Mouse (Mus musculus): ENCODE measurements around the gene Fmo1.
"Not testable (repeated sequence)": the region's sequence is repeated elsewhere in the genome, so short reads cannot be mapped to it uniquely, and the experiment has no call there.

Gene Fmo1

GRCm38 (mm10) chr1:162796441-162796840, 70.0 kb downstream of the Fmo1 start:
- no peak for DNase-seq (ENCODE audit: low read depth, low spot score)

GRCm38 (mm10) chr1:162792306-162793044, 73.9 kb downstream of the Fmo1 start:
- DNase-seq (ENCODE audit: low read depth, low spot score) = no peak

DNA sequence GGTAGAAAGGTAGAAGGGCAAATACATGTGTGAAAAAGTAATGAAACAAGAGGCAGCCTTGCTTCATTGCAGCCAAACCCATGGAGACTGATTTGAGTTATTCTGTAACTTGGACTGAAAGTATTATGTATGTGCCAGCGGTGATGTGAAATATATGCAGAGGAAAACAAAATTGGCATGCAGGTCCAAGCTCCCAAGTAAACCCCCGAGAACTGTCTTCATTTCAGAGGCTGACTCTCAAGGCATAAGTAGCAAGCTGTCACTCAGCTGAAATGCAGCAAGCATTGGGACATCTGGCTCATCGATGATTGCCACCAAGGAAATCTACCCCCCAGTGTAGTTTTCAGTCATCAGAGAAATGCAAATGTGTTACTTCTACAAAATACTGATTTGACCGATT, 81.2 kb downstream of the Fmo1 start:
- DNase-seq (ENCODE audit: low read depth, low spot score) = no peak

DNA sequence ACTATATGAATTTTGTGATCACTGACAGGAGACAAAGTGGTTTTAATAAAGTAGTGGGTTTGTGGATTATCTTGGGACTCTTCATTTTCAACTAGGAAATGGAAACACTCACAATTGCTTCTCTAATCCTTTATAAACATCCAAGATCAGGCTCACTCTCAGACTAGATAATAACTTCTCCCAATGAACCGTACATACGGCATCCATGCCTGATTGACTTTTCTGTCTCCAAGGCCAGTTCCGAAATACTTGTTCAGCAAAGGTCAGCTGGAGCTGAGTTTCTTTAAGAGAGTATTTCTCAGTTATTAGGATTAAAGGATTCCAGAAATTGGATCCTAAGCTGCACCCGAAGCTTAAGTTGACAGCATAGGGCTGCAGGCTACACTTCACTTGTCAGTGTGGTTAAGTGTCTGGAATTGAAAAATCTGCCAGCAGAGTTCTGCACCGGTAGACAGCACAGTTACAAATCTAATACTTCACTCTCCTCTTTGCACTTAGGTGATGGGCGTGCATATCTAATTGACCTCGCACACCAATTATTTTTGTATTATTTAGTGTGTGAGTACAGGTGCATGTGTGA, 82.7 kb downstream of the Fmo1 start:
- DNase-seq (ENCODE audit: low read depth, low spot score) = no peak

GRCm38 (mm10) chr1:162781035-162781434, 85.4 kb downstream of the Fmo1 start:
- DNase-seq (ENCODE audit: low read depth, low spot score) = not testable (repeated sequence)

Data from R1 (cell line).